ENCODE assay signal across 8 mouse cellular contexts in the genomic region with DNA sequence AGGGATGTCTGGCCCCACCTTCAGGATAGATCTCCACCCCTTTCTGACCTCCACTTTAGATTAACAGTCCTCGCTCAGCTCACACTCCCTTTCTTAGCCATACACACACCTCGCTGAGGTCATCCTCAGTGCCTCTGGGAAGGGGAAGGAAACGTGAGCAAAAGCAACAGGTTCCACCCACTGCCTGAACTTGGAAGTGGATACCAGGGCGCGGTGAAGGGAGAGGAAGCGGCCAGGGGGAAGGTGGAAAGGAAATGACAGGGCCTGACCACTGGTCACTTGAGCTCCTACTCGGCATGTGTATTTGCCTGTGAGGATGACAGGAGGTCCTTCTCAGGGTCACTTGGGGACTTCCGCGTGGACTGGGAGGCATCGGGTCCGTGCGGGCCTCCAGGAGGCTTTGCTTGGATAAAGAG.
DNase-seq lines count a peak whose midpoint lies in the region; ATAC-seq and TF ChIP-seq lines count a peak whose summit lies in the region.

No protein-coding gene starts in this region.

- H3K27me3 ChIP-seq in heart, embryonic 12.5 days (replicated peaks) = no peaks in the 10 kb centered on the region
- no peaks in the 10 kb centered on the region for H3K27me3 ChIP-seq in kidney, embryonic 16.5 days (ENCODE audit: insufficient read depth, low read length)
- H3K27me3 ChIP-seq in stomach, embryonic 16.5 days (ENCODE audit: control insufficient read depth, insufficient read depth, low read length) = no peaks in the 10 kb centered on the region

- H3K4me1 ChIP-seq in heart, embryonic 12.5 days (replicated peaks) = peaks cover 34% of the 10 kb centered on the region
- peaks cover 41% of the 10 kb centered on the region for H3K4me1 ChIP-seq in kidney, embryonic 16.5 days (ENCODE audit: insufficient read depth, low read length)
- H3K4me1 ChIP-seq in stomach, embryonic 16.5 days (ENCODE audit: control insufficient read depth, insufficient read depth, low read length) = peaks cover 11% of the 10 kb centered on the region; the same call in 1 of the 2 replicates

- intact Hi-C loops in gastrocnemius, adult 2 months (cut with DNase I) = no loop called here

- peak overlapping the region; percentile 95 for H3K4me3 ChIP-seq in gastrocnemius, adult 2 months
- H3K4me3 ChIP-seq in heart, embryonic 12.5 days = peak overlapping the region; percentile 87
- H3K4me3 ChIP-seq in kidney, embryonic 16.5 days (ENCODE audit: low read length) = peak overlapping the region; percentile 74
- peak overlapping the region; percentile 79 for H3K4me3 ChIP-seq in stomach, embryonic 16.5 days (replicated peaks; ENCODE audit: low read length)

- no peak for TF ChIP-seq CTCF in gastrocnemius, adult 2 months (IDR thresholded peaks at IDR 0.05)

- ATAC-seq in heart, embryonic 12.5 days (ENCODE audit: insufficient number of reproducible peaks, low FRiP score) = peak; percentile 63
- ATAC-seq in kidney, embryonic 16.5 days (ENCODE audit: low FRiP score, low TSS enrichment) = peak; percentile 67
- ATAC-seq in stomach, embryonic 16.5 days (ENCODE audit: insufficient read depth, low FRiP score) = peak; percentile 77

- H3K4me2 ChIP-seq in heart, embryonic 12.5 days = peak overlapping the region; percentile 81
- peak overlapping the region; percentile 99 for H3K4me2 ChIP-seq in kidney, embryonic 16.5 days (replicated peaks; ENCODE audit: low read depth, low read length)
- H3K4me2 ChIP-seq in stomach, embryonic 16.5 days (ENCODE audit: low read depth, low read length) = peak overlapping the region; percentile 93

- under 1% methylated on average over 12 of the region's 12 CpGs for WGBS in heart, embryonic 12.5 days
- WGBS in kidney, embryonic 16.5 days = under 1% methylated on average over 12 of the region's 12 CpGs
- WGBS in stomach, embryonic 16.5 days = 2% methylated on average over 12 of the region's 12 CpGs

- DNase-seq in gastrocnemius, adult 2 months = no peak
- no peak for DNase-seq in gastrocnemius, postnatal 4 days (ENCODE audit: low spot score in 2 of 2)
- DNase-seq in embryo, embryonic 11 days = peak; percentile 64
- DNase-seq in lung, postnatal 14 days = peak; percentile 65
- DNase-seq in thymus, postnatal 4 days = no peak

- no peaks in the 10 kb centered on the region for H3K36me3 ChIP-seq in heart, embryonic 12.5 days
- no peaks in the 10 kb centered on the region for H3K36me3 ChIP-seq in kidney, embryonic 16.5 days (ENCODE audit: insufficient read depth, low read length)
- H3K36me3 ChIP-seq in stomach, embryonic 16.5 days (ENCODE audit: control insufficient read depth, insufficient read depth, low read length) = no peaks in the 10 kb centered on the region

- H3K9me3 ChIP-seq in heart, embryonic 12.5 days (replicated peaks) = no peaks in the 10 kb centered on the region
- H3K9me3 ChIP-seq in kidney, embryonic 16.5 days (ENCODE audit: low read length) = no peaks in the 10 kb centered on the region
- no peaks in the 10 kb centered on the region for H3K9me3 ChIP-seq in stomach, embryonic 16.5 days (replicated peaks; ENCODE audit: control insufficient read depth, low read length)

- H3K9ac ChIP-seq in heart, embryonic 12.5 days = peak overlapping the region; percentile 95
- peak overlapping the region; percentile 88 for H3K9ac ChIP-seq in kidney, embryonic 16.5 days (replicated peaks; ENCODE audit: low read length)
- H3K9ac ChIP-seq in stomach, embryonic 16.5 days (ENCODE audit: low read length) = peak overlapping the region; percentile 88

- peak overlapping the region; percentile 95 for H3K27ac ChIP-seq in gastrocnemius, adult 2 months
- H3K27ac ChIP-seq in heart, embryonic 12.5 days (ENCODE audit: poor library complexity, severe bottlenecking) = peak overlapping the region; percentile 99
- peak overlapping the region; percentile 98 for H3K27ac ChIP-seq in kidney, embryonic 16.5 days (ENCODE audit: low read length)
- H3K27ac ChIP-seq in stomach, embryonic 16.5 days (ENCODE audit: low read length) = peak overlapping the region; percentile 95

Comparison
In these comparisons a context has a peak if more than half of its experiments do, and no peak if none do; other contexts are left out.
1. DNase-seq: peak in embryo, embryonic 11 days (single experiment) and lung, postnatal 14 days (single experiment); none in gastrocnemius, adult 2 months (single experiment), gastrocnemius, postnatal 4 days (0 of 2) and thymus, postnatal 4 days (single experiment).
2. Peak in every context shown above with its lines, with median percentiles within 50 percentile points of each other: H3K27ac ChIP-seq, H3K4me3 ChIP-seq, ATAC-seq, H3K4me2 ChIP-seq and H3K9ac ChIP-seq.